Mouse (Mus musculus) embryonic stem cell, embryonic (primary cell): Measurements from ENCODE around the gene Rack1.

Source experiments
- CTCF ChIA-PET, 4 experiments: fragments of 300-600 bp in 2 of 4; fragments of 350-600 bp in 2 of 4; sonication (Branson Sonifier 250); formaldehyde crosslinking; loops; one replicate each; lab custom pipeline; 2022; ENCODE audit warnings: inconsistent platforms in 2 of 4; lab: Charles Lee
- POLR2A ChIA-PET, 4 experiments: fragments of 300-600 bp in 2 of 4; fragments of 350-600 bp in 2 of 4; sonication (Branson Sonifier 250); formaldehyde crosslinking; loops; one replicate each; lab custom pipeline; 2022; ENCODE audit warnings: antibody characterized with exemption in 4 of 4, inconsistent platforms in 1 of 4; lab: Charles Lee

The Rack1 gene

DNA sequence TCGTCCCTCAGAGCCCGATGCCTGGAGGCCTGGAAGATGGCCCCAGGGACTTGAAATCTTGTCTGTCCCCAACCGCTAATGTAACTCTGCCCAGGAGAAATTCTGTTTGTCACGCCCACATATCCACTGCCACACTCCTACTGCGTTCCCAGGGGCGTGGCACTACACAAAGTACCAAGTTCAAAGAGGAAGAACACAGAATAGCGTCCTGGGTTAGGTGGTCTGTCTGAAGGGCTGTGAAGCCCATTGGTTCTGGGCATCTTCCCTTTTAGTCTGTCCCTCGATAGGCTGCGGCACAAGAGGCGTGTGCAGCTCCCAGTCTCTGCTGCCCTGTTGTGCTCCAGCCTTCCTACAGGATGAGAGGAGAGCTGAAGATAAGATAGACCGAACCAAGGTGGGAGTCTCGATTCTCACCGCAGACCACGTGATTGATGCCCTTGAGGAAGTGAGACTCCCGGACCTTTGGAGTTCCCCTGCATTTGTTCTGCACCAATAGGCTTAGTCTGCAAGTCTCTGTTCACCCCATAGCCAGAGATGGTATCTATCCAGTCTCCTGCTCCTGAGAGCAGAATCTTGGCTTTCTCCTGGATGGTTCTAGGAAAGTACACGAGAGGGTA is 38.2 kb downstream of the Rack1 start:
- CTCF ChIA-PET = interaction anchor here in 3 of 4 experiments (0.7 to 3.0 kb wide), 10 partner anchors 11 to 63 kb away, joined by 3 to 15 read pairs (median 9); no protein-coding TSS in a partner anchor

DNA sequence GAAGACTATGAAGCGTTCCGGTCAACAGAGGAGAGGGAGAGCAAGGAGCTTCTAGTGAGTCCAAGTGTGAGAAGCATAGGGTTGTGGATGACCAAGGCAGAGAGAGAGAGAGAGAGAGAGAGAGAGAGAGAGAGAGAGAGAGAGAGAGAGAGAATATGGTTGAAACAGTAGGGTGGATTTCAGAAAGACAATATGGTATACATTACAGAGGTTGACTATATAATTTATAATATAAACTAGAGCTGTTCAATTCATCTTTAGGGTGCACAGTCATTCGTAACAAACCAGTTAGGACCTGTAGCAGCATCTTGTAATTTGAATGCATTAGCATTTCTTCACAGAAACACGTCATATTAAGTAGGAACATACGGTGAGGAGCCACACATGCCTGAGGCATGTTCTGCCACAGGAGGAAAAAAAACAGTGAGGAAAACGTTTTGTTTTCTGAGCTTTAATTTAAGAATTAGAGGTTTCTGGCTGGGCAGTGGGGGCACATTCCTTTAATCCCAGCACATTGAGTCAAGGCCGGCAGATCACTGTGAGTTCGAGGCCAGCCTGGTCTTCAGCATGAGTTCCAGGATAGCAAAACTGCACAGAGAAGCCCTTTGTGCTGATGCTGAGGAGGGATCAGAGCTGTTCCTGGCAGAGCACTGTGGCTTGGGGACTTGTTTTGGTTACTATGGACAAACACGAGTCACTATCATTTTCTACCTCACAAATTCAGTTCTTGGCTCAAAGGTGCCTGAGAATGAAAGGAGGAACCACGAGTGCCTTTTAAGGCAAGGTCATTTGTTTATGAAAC is 38.9 kb downstream of the Rack1 start:
- CTCF ChIA-PET = interaction anchor here in 2 of 4 experiments (0.6 to 3.0 kb wide), 8 partner anchors 12 to 1010 kb away, joined by 3 to 15 read pairs (median 9); no protein-coding TSS in a partner anchor
- POLR2A ChIA-PET = interaction anchor here (0.5 to 19.8 kb wide), 22 partner anchors 8 to 1855 kb away, joined by 3 to 516 read pairs (median 14); partner anchors contain the start of genes Rack1 (in 3 of the 4), Trim41 (in 2 of the 4), Gm12184 (in 1 of the 4) and Trim7 (in 1 of the 4)

More for the DNA sequence above, 38.2 kb downstream of the Rack1 start:
- POLR2A ChIA-PET = interaction anchor here (0.8 to 19.8 kb wide), 30 partner anchors 7 to 365 kb away, joined by 3 to 516 read pairs (median 9); partner anchors contain the start of genes Rack1 (in 3 of the 4), Trim41 (in 2 of the 4), Trim7 (in 2 of the 4) and Gm12184 (in 1 of the 4)

DNA sequence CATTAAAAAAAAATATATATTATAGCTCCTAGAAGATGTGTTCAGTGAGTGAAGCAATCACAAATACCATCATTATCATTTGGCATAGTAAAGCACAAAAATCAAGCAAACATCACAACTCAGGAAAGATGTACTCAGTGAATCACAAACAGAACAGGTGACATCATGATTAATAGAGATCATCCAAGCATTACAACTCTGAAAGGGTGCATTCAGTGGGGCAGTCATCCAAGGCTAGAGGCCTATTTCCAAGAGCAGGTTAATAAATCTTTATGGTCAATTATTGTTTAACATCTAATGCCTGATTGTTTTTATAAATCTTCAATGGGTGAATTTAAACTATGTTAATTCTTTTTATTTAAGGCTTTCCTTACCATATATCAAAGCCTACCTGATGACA is 40.7 kb downstream of the Rack1 start:
- ChIA-PET POLR2A (interaction anchor here in 2 of 4 experiments (0.6 to 19.8 kb wide), 4 partner anchors 10 to 35 kb away, joined by 3 to 516 read pairs (median 34); partner anchors contain the start of genes Gm12184 (in 1 of the 2) and Rack1 (in 1 of the 2)), CTCF (no interaction called here)

DNA sequence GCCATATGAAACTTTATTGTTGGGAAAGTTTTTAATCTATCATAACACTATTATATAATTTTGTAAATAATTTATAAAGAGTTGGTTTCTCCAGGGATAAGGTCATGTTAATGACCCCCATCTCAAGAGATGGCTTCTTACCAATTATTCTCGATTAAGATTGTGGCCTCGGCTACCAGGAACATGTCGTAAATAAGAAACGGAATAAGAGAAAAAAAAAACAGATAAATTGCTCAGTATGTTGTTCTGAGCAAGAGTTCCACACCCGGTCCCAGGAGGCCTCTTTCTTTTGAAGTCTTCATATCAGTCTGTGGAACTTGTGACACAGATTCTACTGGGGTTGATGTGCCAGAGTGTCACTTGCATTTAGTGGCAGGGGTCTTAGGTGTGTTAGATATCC is 41.1 kb downstream of the Rack1 start:
- ChIA-PET POLR2A (interaction anchor here in 2 of 4 experiments (0.6 to 19.8 kb wide), 7 partner anchors 9 to 36 kb away, joined by 3 to 516 read pairs (median 7); partner anchors contain the start of gene Rack1 (in 1 of the 2)), CTCF (no interaction called here)

DNA sequence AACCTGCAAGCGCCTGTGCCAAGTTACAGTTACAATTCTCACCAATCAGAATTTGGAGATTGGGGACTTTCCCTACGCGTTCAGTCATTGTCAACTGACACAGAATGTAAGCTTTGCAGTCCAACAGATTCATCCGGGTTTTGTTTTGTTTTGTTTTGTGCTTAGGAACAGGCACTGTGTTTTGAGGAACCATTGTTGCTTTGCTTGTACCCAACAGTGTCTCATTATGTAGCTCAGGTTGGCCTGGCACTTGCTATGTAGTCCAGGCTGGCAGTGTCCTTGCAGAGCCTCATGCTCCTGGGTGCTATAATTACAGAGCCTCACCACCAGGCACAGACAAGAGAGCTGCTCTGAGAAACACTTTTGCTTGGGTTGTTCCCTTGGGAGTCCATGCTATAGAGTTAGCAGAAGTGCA is 42.3 kb downstream of the Rack1 start:
- ChIA-PET CTCF (interaction anchor here in 1 of 4 experiments (1.3 kb wide), 1 partner anchor 9 kb away, joined by 4 read pairs; no protein-coding TSS in a partner anchor), POLR2A (interaction anchor here in 3 of 4 experiments (1.0 to 19.0 kb wide), 9 partner anchors 8 to 42 kb away, joined by 3 to 450 read pairs (median 6); partner anchors contain the start of gene Rack1 (in 3 of the 3))

DNA sequence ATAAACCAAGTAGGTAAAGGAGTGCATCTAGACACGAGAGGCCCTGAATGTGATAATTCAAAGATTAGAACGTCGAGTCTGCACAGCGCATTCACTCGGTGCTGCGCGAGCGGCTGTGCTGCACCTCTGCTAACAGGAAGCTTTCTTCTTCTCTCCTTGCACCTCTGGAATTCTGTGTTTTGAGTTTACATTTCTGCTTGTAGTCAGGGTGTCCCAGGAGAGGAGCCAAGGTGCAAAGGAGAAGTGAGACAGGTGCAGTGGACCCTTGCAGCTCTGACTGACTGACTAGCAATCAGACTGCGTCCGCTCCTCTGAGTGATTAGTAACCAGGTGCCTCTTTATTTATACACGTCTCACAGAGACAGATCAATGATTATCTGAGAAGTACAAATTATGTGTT is 43.1 kb downstream of the Rack1 start:
- ChIA-PET POLR2A (interaction anchor here (0.6 to 19.0 kb wide), 9 partner anchors 8 to 43 kb away, joined by 3 to 450 read pairs (median 4); partner anchors contain the start of gene Rack1 (in 3 of the 4)), CTCF (interaction anchor here in 3 of 4 experiments (0.6 to 1.7 kb wide), 4 partner anchors 8 to 57 kb away, joined by 3 to 13 read pairs (median 5); no protein-coding TSS in a partner anchor)

DNA sequence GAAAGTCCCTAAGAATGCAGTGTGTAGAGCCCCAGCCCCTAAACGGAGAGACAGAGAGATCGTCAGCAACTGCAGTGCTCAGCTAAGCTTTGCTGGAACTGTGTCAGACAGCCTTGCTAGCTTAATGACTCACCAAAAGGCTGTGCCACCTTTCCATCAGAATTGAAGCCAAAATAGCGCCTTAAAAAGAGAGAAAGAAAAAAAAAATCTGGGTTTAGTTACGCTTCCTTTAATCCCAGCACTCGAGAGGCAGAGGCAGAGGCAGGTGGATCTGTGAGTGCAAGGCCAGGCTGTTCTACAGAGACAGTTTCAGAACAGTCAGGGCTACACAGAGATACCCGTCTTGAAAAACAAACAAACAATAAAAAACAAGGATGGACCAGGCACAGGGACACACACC is 44.2 kb downstream of the Rack1 start:
- POLR2A ChIA-PET = interaction anchor here in 3 of 4 experiments (0.9 to 19.0 kb wide), 4 partner anchors 10 to 44 kb away, joined by 3 to 450 read pairs (median 10); partner anchors contain the start of gene Rack1 (in 2 of the 3)

DNA sequence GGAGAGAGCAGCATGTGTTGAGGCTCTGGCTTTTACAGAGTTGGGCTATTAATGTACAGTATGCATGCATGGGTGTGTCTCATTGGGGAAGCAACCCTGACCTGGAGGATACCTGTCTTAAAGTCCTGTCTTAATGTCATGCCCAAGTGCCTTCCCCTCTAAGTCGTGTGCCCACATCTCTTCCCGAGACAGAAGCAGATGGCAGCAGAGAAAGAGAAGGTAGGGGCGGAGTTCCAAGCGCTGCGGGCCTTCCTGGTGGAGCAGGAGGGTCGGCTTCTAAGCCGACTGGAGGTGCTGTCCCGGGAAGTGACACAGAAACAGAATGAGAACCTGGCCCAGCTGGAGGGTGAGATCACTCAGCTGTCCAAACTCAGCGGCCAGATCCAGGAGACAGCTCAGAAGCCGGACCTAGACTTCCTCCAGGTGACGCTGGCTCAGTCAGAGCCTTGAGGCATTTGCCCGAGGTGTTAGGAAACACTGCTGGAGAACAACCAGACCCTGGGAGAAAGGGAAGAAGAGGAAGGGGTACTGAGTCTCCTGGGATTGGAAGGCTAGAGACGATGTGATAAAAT is 45.2 kb downstream of the Rack1 start:
- CTCF ChIA-PET = interaction anchor here in 1 of 4 experiments (1.0 kb wide), 1 partner anchor 57 kb away, joined by 3 read pairs; no protein-coding TSS in a partner anchor

More for the DNA sequence above, 44.2 kb downstream of the Rack1 start:
- CTCF ChIA-PET = interaction anchor here in 2 of 4 experiments (1.0 to 1.7 kb wide), 2 partner anchors 54 to 56 kb away, joined by 3 to 6 read pairs; no protein-coding TSS in a partner anchor

DNA sequence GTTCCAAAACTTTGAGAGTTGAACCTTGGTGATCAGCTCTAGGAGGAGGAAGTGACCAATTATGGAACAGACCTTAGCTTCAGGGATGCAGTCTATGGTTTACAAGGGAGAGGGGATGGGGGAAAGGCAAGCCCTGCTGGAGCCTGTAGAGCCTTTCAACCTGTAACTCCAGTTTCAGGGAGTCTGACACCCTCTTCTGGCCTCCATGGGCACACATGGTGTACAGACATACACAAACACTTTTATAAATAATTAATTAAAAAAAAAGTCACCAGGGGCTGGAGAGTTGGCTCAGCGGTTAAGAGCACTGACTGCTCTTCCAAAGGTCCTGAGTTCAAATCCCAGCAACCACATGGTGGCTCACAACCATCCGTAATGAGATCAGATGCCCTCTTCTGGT is 46.2 kb downstream of the Rack1 start:
- CTCF ChIA-PET = interaction anchor here in 1 of 4 experiments (1.5 kb wide), 1 partner anchor 9 kb away, joined by 3 read pairs; no protein-coding TSS in a partner anchor
- POLR2A ChIA-PET = interaction anchor here (0.8 to 19.0 kb wide), 9 partner anchors 9 to 47 kb away, joined by 3 to 450 read pairs (median 4); partner anchors contain the start of gene Rack1 (in 3 of the 4)

More for the DNA sequence above, 45.2 kb downstream of the Rack1 start:
- POLR2A ChIA-PET = interaction anchor here (0.7 to 19.0 kb wide), 7 partner anchors 8 to 45 kb away, joined by 3 to 450 read pairs (median 3); partner anchors contain the start of gene Rack1 (in 2 of the 4)

DNA sequence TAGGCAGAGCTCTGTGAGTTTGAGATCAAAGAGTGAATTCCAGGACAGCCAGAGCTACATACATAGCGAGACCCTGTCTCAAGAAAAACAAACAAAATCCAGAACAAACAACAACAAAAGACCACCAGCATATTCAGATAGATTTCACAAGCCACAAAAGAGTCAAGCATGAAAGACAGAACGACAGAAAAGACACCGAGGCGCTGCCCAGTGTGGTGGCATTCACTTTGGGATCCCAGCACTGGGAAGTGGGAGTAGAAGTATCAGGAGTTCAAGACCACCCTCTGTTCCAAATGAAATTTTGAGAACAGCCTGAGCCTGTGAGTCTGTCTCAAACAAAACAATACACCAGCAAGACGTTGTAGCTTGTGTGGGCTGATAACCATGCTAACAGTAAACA is 46.7 kb downstream of the Rack1 start:
- ChIA-PET POLR2A (interaction anchor here (0.8 to 19.0 kb wide), 10 partner anchors 8 to 47 kb away, joined by 3 to 450 read pairs (median 5); partner anchors contain the start of gene Rack1 (in 3 of the 4)), CTCF (interaction anchor here in 3 of 4 experiments (0.6 to 1.5 kb wide), 3 partner anchors 8 to 72 kb away, joined by 3 to 4 read pairs (median 3); no protein-coding TSS in a partner anchor)

DNA sequence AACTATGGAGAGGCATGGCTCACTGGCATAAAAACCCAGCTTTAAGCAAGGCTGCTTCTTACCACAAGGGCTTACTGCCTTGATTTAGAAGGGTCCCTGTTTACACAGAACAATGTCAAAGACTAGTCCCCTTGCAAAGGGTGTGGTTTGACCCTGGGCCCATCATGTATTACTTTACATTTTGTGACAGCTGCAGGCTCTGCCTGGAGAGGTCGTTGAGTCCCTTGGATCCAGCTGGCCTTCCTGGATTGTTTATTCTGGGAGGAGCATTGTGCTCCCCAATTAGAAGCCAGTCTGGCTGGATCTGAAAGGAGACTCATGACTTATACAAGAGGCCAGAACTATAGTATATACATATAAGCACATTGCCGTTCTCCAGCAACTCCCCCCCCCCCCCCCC is 50.1 kb downstream of the Rack1 start:
- ChIA-PET POLR2A (interaction anchor here (0.6 to 19.0 kb wide), 23 partner anchors 8 to 62 kb away, joined by 3 to 450 read pairs (median 6); partner anchors contain the start of gene Rack1 (in 2 of the 4)), CTCF (interaction anchor here (0.6 to 3.3 kb wide), 14 partner anchors 9 to 348 kb away, joined by 3 to 26 read pairs (median 6); partner anchors contain the start of gene Trim41 (in 1 of the 4))

DNA sequence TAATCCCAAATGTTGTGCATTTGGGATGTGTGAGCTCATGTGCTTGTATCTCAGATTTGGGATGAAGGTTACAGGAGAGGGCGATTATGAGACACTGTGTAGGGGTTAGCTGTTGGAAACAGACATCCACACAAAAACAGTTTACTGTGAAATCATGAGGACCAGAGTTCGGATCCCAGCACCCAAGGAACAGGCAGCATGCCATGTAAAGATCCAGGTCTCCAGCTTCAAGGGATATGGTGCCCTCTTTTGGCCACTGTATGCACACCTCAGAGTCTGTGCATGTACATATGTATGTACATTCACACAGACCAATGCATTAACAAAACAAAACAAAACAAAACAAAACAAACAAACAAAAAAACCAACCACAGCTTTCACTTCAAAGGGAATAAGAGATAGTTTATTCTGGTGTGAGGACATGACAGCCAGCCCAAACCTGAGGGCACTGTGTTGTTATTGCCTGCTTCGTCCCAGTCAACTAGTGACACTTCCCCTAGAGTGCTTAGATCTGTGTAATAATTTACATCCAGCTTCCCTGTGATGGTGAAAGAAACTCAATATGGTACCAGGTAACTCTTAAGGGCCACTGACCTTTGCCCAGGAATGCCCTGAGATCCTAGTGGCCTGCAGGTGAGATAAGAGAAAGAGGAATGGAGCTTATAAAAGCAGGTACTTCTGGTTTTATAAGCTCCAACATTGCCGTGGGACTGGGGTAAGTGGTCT is 51.3 kb downstream of the Rack1 start:
- ChIA-PET POLR2A (interaction anchor here (0.6 to 19.0 kb wide), 30 partner anchors 9 to 199 kb away, joined by 3 to 450 read pairs (median 5); partner anchors contain the start of genes Rack1 (in 3 of the 4) and Trim41 (in 2 of the 4)), CTCF (interaction anchor here (0.6 to 3.3 kb wide), 25 partner anchors 9 to 462 kb away, joined by 3 to 26 read pairs (median 6); no protein-coding TSS in a partner anchor)

DNA sequence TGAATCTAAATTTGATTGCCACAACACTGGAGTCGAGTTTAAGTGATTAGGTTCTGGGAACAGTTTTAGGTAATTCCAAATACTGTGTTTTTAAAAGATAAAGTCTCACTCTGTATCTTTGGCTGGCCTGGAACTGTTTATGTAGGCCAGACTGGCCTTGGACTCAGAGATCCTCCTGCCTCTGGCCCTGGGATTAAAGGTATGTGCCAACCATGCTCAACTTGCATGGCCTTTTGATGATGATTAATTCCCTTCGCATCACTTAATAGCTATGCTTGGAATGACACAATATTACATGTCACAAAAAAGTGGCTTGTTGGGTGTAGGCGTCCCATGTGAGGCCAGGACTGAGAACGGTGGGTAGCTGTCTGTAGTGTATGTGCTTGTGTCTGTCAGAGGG is 52.1 kb downstream of the Rack1 start:
- CTCF ChIA-PET = interaction anchor here (0.6 to 3.3 kb wide), 14 partner anchors 15 to 77 kb away, joined by 3 to 26 read pairs (median 8); no protein-coding TSS in a partner anchor

DNA sequence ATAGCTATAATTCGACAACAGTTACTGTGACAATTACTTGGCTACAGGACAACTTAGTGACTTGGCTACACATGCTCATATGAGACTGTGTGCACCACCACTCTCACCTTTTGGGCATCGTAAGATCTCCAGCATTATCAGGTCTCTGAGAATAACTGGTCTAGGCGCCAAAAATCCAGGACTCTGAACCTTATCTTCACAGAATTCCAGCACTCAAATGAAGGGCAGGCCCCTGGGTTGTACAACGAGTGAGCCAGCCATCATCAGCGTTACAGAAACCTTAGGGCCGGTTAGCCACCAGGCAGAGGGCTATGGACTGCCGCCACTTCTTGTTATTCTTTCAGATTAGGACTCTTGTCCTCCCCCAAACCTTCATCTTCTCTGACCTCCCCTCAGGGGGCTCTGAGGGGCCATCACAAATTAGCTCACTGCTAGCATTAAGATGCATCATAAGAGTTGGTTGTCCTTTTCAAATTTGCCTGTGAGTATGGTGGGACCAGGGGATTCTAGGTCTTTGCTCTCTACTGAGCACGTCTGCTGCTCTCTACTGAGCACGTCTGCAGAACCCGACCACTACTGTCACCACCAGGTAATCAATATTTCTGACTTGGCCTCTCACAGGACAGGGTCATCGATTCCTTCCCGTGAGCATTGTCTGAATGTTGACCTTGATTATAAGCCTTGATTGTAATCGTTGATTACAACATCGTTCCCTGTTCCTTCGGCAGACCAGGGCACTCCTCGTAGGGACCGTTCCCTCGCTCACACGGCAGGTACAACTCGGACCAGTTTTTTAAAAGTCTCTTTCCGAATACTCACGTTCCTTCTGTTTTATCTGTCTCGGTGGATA is 52.7 kb downstream of the Rack1 start:
- ChIA-PET CTCF (interaction anchor here in 2 of 4 experiments (0.6 to 3.3 kb wide), 5 partner anchors 15 to 78 kb away, joined by 3 to 26 read pairs (median 11); no protein-coding TSS in a partner anchor), POLR2A (interaction anchor here in 3 of 4 experiments (0.8 to 19.0 kb wide), 25 partner anchors 10 to 73 kb away, joined by 3 to 450 read pairs (median 5); partner anchors contain the start of genes Rack1 (in 3 of the 3) and Trim41 (in 2 of the 3))

More for the DNA sequence above, 52.1 kb downstream of the Rack1 start:
- POLR2A ChIA-PET = interaction anchor here (0.8 to 19.0 kb wide), 20 partner anchors 10 to 67 kb away, joined by 3 to 450 read pairs (median 8); partner anchors contain the start of genes Rack1 (in 2 of the 4) and Trim41 (in 2 of the 4)
